Mouse (Mus musculus): ENCODE measurements around the gene Ckap2l. TPM values are rescaled to one million over a fixed set of nuclear protein-coding genes. Genes with fewer than 3 reads are reported as not detected.

The Ckap2l gene
- polyA plus RNA-seq, 1 experiment from 2014 or later, result 13.2 TPM

DNA sequence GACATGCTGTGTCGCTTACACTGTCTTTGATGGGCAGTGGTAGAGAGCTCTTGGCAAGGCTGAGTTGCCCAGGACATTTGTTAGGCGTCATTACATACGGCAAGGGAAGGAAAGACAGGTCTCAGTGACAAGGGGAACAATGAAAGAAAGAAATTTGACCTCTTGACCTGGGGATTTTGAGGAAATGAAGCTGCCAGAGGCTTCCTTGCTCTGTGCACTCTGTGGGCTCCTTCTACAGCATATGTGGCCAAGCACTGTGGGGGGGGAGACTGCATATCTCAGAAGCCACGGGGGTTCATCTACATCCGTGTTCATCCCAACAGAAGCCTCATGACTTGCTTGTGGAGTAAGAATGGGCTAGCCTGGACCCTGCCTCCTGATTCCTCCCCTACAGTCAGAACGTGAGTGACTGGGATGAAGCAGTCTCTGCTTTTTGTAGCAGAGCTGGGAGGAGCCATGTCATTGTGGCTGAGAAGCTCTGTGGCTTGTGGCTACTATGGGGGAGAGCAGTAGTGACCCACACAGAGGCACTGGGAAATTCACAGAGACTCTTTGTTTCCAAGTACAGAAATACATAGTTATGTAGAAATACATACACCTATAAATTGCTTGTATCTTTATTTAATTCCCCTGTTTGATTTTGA is 35.7 kb downstream of the Ckap2l start:
- no peak overlapping the region for H3K4me2 ChIP-seq (ENCODE audit: low read depth, low read length)
- no peaks in the 10 kb centered on the region for H3K36me3 ChIP-seq (replicated peaks; ENCODE audit: insufficient read depth, low read length)
- no peak overlapping the region for H3K4me3 ChIP-seq (ENCODE audit: low read depth, low read length)
- H3K4me1 ChIP-seq (ENCODE audit: insufficient read depth), result 0 out of 2 replicates have a peak, but pooled peaks cover 4% of the 10 kb centered on the region
- no peaks in the 10 kb centered on the region; the same call in 1 of the 2 replicates for H3K9me3 ChIP-seq (ENCODE audit: low read length)
- no peak for ATAC-seq
- no peak overlapping the region for H3K9ac ChIP-seq (replicated peaks)
- TF ChIP-seq CTCF (IDR thresholded peaks at IDR 0.05; ENCODE audit: low read depth), result no peak
- WGBS (ENCODE audit: insufficient replicate concordance), result 34% methylated on average over 6 of the region's 6 CpGs
- H3K27me3 ChIP-seq (ENCODE audit: insufficient read depth, low read length), result no peaks in the 10 kb centered on the region
- H3K27ac ChIP-seq (ENCODE audit: low read depth), result no peak overlapping the region
- no peak for DNase-seq

- Histone ChIP-seq H3K4me3 (ENCODE audit: low read depth, low read length) (no peak overlapping the region), H3K4me1 (ENCODE audit: insufficient read depth) (0 out of 2 replicates have a peak, but pooled peaks cover 6% of the 10 kb centered on the region), H3K36me3 (replicated peaks; ENCODE audit: insufficient read depth, low read length) (no peaks in the 10 kb centered on the region), H3K9ac (replicated peaks) (no peak overlapping the region), H3K27me3 (ENCODE audit: insufficient read depth, low read length) (no peaks in the 10 kb centered on the region), H3K9me3 (ENCODE audit: low read length) (no peaks in the 10 kb centered on the region), H3K4me2 (ENCODE audit: low read depth, low read length) (no peak overlapping the region), H3K27ac (ENCODE audit: low read depth) (no peak overlapping the region)
- DNase-seq (no peak), ATAC-seq (no peak)
- 73% methylated on average over 3 of the region's 3 CpGs for WGBS (ENCODE audit: insufficient replicate concordance)
- TF ChIP-seq EP300 (IDR thresholded peaks at IDR 0.05; ENCODE audit: low read depth) (no peak), CTCF (IDR thresholded peaks at IDR 0.05; ENCODE audit: low read depth) (no peak)
Measured at GRCm38 (mm10) chr2:129260646-129261045, 36.4 kb downstream of the Ckap2l start.

GRCm38 (mm10) chr2:129258475-129259211 is 38.4 kb downstream of the Ckap2l start:
- Histone ChIP-seq H3K36me3 (replicated peaks; ENCODE audit: insufficient read depth, low read length) (no peaks in the 10 kb centered on the region), H3K9me3 (ENCODE audit: low read length) (no peaks in the 10 kb centered on the region), H3K4me2 (ENCODE audit: low read depth, low read length) (no peak overlapping the region), H3K27ac (ENCODE audit: low read depth) (no peak overlapping the region), H3K4me3 (ENCODE audit: low read depth, low read length) (no peak overlapping the region), H3K4me1 (ENCODE audit: insufficient read depth) (0 out of 2 replicates have a peak, but pooled peaks cover 6% of the 10 kb centered on the region), H3K27me3 (ENCODE audit: insufficient read depth, low read length) (no peaks in the 10 kb centered on the region), H3K9ac (replicated peaks) (no peak overlapping the region)
- TF ChIP-seq EP300 (IDR thresholded peaks at IDR 0.05; ENCODE audit: low read depth) (no peak), CTCF (IDR thresholded peaks at IDR 0.05; ENCODE audit: low read depth) (peak; percentile 99)
- WGBS (ENCODE audit: insufficient replicate concordance), result 36% methylated on average over 7 of the region's 7 CpGs
- peak; percentile 58 for ATAC-seq
- peak; percentile 72 for DNase-seq

DNA sequence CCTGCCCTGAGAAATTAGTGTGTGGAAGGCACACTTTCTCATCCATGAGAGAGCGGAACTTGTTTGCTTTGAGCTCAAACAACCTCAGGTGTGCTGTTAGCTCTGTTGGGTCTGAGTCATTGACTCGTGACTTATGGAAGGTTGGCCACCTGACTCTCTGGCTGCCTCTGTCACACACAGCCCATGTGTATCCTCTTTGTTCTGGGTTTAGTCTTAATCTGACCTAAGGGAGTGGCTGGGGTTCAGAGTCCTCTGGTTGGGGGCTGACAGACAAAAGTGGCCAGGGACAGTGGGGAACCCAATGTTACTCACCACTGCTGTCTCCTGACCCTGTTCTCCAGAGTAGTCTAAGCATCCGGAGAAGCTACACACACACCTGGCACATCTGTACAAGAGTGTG is 39.0 kb downstream of the Ckap2l start:
- H3K4me1 ChIP-seq (ENCODE audit: insufficient read depth), result 0 out of 2 replicates have a peak, but pooled peaks cover 6% of the 10 kb centered on the region
- DNase-seq, result no peak
- H3K9me3 ChIP-seq (ENCODE audit: low read length), result no peaks in the 10 kb centered on the region
- no peak overlapping the region for H3K4me3 ChIP-seq (ENCODE audit: low read depth, low read length)
- ATAC-seq, result no peak
- H3K4me2 ChIP-seq (ENCODE audit: low read depth, low read length), result no peak overlapping the region
- TF ChIP-seq EP300 (IDR thresholded peaks at IDR 0.05; ENCODE audit: low read depth) (no peak), CTCF (IDR thresholded peaks at IDR 0.05; ENCODE audit: low read depth) (no peak)
- WGBS (ENCODE audit: insufficient replicate concordance), result 86% methylated on average over 3 of the region's 3 CpGs
- H3K27me3 ChIP-seq (ENCODE audit: insufficient read depth, low read length), result no peaks in the 10 kb centered on the region
- H3K27ac ChIP-seq (ENCODE audit: low read depth), result no peak overlapping the region
- no peak overlapping the region for H3K9ac ChIP-seq (replicated peaks)
- no peaks in the 10 kb centered on the region for H3K36me3 ChIP-seq (replicated peaks; ENCODE audit: insufficient read depth, low read length)

- no peak overlapping the region for H3K9ac ChIP-seq (replicated peaks)
- no peak for DNase-seq
- 72% methylated on average over 4 of the region's 4 CpGs for WGBS (ENCODE audit: insufficient replicate concordance)
Measured at GRCm38 (mm10) chr2:129256006-129256405, 41.0 kb downstream of the Ckap2l start.

DNA sequence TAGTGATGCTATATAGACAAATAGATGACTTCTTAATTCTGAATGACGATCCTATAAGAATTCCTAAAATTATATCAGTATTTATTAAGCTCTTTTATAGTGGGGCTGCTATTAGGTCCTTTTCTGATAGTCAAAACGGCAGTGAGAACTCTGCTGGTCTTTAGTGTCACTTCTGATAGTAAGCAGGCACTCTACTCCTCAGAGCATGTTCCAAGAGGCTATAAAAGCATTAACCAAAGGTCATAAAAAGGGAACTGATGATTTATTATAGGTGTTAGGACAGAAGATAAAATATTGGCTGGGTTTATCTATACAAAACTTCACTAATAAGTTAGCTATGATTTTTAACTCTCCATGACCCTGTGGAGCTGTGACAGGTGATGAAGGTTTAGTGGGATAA is 42.9 kb downstream of the Ckap2l start:
- DNase-seq, result no peak
- Histone ChIP-seq H3K4me1 (ENCODE audit: insufficient read depth) (0 out of 2 replicates have a peak, but pooled peaks cover 6% of the 10 kb centered on the region), H3K9me3 (ENCODE audit: low read length) (no peaks in the 10 kb centered on the region), H3K27ac (ENCODE audit: low read depth) (no peak overlapping the region), H3K4me3 (ENCODE audit: low read depth, low read length) (no peak overlapping the region), H3K9ac (replicated peaks) (no peak overlapping the region), H3K27me3 (ENCODE audit: insufficient read depth, low read length) (no peaks in the 10 kb centered on the region), H3K4me2 (ENCODE audit: low read depth, low read length) (no peak overlapping the region), H3K36me3 (replicated peaks; ENCODE audit: insufficient read depth, low read length) (no peaks in the 10 kb centered on the region)
- WGBS (ENCODE audit: insufficient replicate concordance), result 54% methylated on average over 2 of the region's 2 CpGs
- ATAC-seq, result no peak
- no peak for TF ChIP-seq EP300 (IDR thresholded peaks at IDR 0.05; ENCODE audit: low read depth)
- no peak for TF ChIP-seq CTCF (IDR thresholded peaks at IDR 0.05; ENCODE audit: low read depth)

More at GRCm38 (mm10) chr2:129256006-129256405, 41.0 kb downstream of the Ckap2l start:
- H3K4me1 ChIP-seq (ENCODE audit: insufficient read depth), result 0 out of 2 replicates have a peak, but pooled peaks cover 6% of the 10 kb centered on the region
- H3K4me3 ChIP-seq (ENCODE audit: low read depth, low read length), result no peak overlapping the region
- no peaks in the 10 kb centered on the region for H3K27me3 ChIP-seq (ENCODE audit: insufficient read depth, low read length)
- ATAC-seq, result no peak
- H3K9me3 ChIP-seq (ENCODE audit: low read length), result no peaks in the 10 kb centered on the region
- no peak overlapping the region for H3K4me2 ChIP-seq (ENCODE audit: low read depth, low read length)
- H3K36me3 ChIP-seq (replicated peaks; ENCODE audit: insufficient read depth, low read length), result no peaks in the 10 kb centered on the region
- no peak overlapping the region for H3K27ac ChIP-seq (ENCODE audit: low read depth)
- TF ChIP-seq EP300 (IDR thresholded peaks at IDR 0.05; ENCODE audit: low read depth) (no peak), CTCF (IDR thresholded peaks at IDR 0.05; ENCODE audit: low read depth) (no peak)

All from liver, postnatal 0 days (tissue).